Mouse (Mus musculus) ovary, adult 2 months (tissue): ENCODE measurements around the gene Slc35d2. TPM values are rescaled to one million over a fixed set of nuclear protein-coding genes. Genes with fewer than 3 reads are reported as not detected.

Experiments
- polyA plus RNA-seq: library from polyadenylated mRNA; depleted of rRNA; stranded (reverse); fragments of >200 nt; gene quantifications from 2 replicates; pipeline ENCODE4 v1.2.3, GENCODE M21; 2012; rRNA removed

The Slc35d2 gene
- polyA plus RNA-seq, result 3.8 and 6.2 TPM in 2 replicates

GRCm38 (mm10) chr13:64128858-64129615, at the start of gene Slc35d2:
Gene Slc35d2, minus strand, starts transcription at chr13:64129368.

DNA sequence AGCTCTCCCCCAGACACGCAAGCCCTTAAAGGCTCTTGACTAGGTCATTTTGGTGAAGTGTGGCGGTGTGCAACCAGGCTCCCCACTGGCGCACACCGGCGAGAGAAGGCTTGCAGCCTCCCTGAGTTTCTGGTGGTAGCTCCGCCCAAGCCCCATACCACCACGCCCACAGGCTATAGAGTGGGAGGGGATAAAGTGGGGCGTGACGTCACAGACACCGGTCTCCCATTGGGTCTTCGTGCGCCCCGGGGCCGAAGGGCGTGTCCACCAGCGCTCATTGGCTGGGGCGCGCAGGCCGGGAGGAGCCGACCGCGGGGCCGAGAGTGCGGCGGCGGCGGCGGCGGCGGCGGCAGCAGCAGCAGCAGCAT, 32.4 kb upstream of the Slc35d2 start, which contains the start of gene Habp4:
Gene Habp4, plus strand, starts transcription at position 277 of the 368 bp plus-strand sequence.

GRCm38 (mm10) chr13:64153083-64153682, 24.0 kb upstream of the Slc35d2 start, which contains the start of gene Zfp367:
Gene Zfp367, minus strand, starts transcription at chr13:64153202.

DNA sequence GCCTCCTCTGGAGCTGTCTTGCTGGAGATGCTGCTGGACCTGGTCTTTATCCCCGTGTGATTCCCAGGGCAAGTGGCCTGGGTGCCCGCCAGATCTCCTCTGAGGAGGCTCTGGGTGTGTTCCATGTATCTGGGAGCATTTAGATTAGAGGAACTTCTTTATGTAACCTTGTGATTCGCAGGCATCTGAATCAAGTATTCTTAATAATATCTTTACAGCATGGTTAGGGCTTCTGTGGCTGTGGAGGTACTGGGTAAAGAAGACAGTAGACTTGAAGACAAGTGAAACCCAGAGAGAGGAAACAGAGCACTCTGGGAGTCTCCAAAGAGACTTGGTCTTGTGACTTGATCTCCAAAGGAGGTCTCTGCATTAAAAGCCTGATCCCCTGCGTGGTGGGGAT, 40.0 kb downstream of the Slc35d2 start, which contains the start of gene Hsd17b3:
Gene Hsd17b3, minus strand, starts transcription at position 101 of the 400 bp plus-strand sequence.

Other genes starting within 250 kb of the Slc35d2 start
- gene Hsd17b3, start 40.1 kb downstream of the Slc35d2 start, polyA plus RNA-seq, result 0.15 TPM in 1 of 2 replicates, not detected in the other
- 6.5 and 9.3 TPM in 2 replicates for gene Zfp367, start 23.8 kb upstream of the Slc35d2 start, polyA plus RNA-seq
- 21.8 and 27.5 TPM in 2 replicates for gene Habp4, start 32.5 kb upstream of the Slc35d2 start, polyA plus RNA-seq
- 3.6 and 4.3 TPM in 2 replicates for gene Cdc14b, start 145.9 kb upstream of the Slc35d2 start, polyA plus RNA-seq
- gene Aaed1, start 183.3 kb upstream of the Slc35d2 start, polyA plus RNA-seq, result 10.1 and 12.8 TPM in 2 replicates
- 240 and 318 TPM in 2 replicates for gene Ctsl, start 241.5 kb upstream of the Slc35d2 start, polyA plus RNA-seq